Mouse (Mus musculus) forebrain, embryonic 13.5 days (tissue): ENCODE measurements at regions not wholly inside any gene's neighbourhood (a gene's known extent, or its start where the extent isn't known, plus 50 kb on each side); places are given as distances from the start of the nearest gene placed in this dataset.

Experiments
- ATAC-seq: fragments of 200-750 bp; cut with Nextera tagmentation; 2 replicates; pipeline ENCODE4 v1.8.0; 2017
- H3K27ac ChIP-seq: fragments of 300-500 bp; sonication (generic); 2 replicates; pipeline ENCODE4 v1.5.1; 2015; ENCODE audit warnings: inconsistent platforms, mild to moderate bottlenecking, moderate library complexity
- H3K27me3 ChIP-seq: fragments of 300-500 bp; sonication (generic); 2 replicates; pipeline ENCODE4 v1.6.1; 2015; ENCODE audit warnings: mild to moderate bottlenecking, inconsistent platforms
- H3K36me3 ChIP-seq: fragments of 300-500 bp; sonication (generic); 2 replicates; pipeline ENCODE4 v1.6.1; 2015; ENCODE audit warnings: mild to moderate bottlenecking, inconsistent platforms; ENCODE audit not compliant: poor library complexity, severe bottlenecking
- H3K4me1 ChIP-seq: fragments of 300-500 bp; sonication (generic); 2 replicates; pipeline ENCODE4 v1.6.1; 2015; ENCODE audit warnings: inconsistent platforms
- H3K4me2 ChIP-seq: fragments of 300-500 bp; sonication (generic); 2 replicates; pipeline ENCODE4 v1.6.1; 2015; ENCODE audit warnings: inconsistent platforms, mild to moderate bottlenecking, moderate library complexity
- H3K4me3 ChIP-seq: fragments of 300-500 bp; sonication (generic); 2 replicates; pipeline ENCODE4 v1.5.1; 2015; ENCODE audit warnings: mild to moderate bottlenecking, inconsistent platforms
- H3K9ac ChIP-seq: fragments of 300-500 bp; sonication (generic); 2 replicates; pipeline ENCODE4 v1.6.1; 2015; ENCODE audit warnings: mild to moderate bottlenecking, inconsistent platforms
- H3K9me3 ChIP-seq: fragments of 300-500 bp; sonication (generic); replicated peaks from 2 replicates; pipeline ENCODE4 v1.6.1; 2016; ENCODE audit warnings: inconsistent platforms
- WGBS: fragments of 180-500 bp; shearing (Covaris S2); methylation state at CpG from one replicate; pipeline ENCODE4 v1.1.7; 2015; 5-methylcytosine and 5-hydroxymethylcytosine counted together

DNA sequence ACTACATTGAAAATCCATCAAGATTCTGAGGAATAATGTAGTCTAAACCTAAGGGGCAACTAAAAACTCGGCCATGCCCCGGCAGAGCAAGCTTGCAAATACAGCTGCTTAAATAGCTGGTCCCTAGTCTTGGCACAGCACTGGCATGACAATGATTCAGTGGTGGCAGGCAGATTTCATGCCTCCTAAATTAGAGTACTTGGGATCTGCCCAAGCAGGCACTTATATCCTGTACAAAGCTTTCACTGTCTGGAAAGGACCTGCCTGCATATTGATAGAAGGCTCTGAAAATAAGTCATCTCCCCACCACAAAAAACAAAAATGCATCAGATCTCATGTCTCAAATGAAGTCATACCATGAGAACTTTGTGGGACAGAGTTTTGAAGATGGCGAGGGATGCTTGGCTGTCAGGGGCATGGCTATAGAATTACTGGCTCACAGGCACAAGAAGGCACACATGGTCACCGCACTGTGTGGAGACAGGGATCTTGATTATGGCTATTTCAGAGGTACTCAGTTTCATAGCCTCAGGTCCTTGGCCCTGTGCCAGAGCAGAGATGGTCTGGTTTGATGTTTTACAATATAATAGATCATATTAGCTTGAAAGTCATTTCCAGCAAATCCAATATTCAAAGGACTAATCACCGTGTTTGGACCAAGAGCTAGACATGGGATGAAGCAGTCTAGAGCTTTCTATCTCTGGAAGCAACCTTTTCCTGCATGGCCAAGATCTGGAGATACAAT lies 217.7 kb downstream of the Gm45692 start:
- no peaks in the 10 kb centered on the region for H3K27me3 ChIP-seq
- H3K36me3 ChIP-seq, result no peaks in the 10 kb centered on the region
- H3K4me3 ChIP-seq, result no peak overlapping the region
- ATAC-seq, result no peak
- no peaks in the 10 kb centered on the region for H3K4me1 ChIP-seq
- no peak overlapping the region for H3K9ac ChIP-seq
- WGBS, result 89% methylated on average over 5 of the region's 5 CpGs
- no peak overlapping the region for H3K27ac ChIP-seq
- H3K4me2 ChIP-seq, result no peak overlapping the region
- H3K9me3 ChIP-seq, result no peaks in the 10 kb centered on the region

DNA sequence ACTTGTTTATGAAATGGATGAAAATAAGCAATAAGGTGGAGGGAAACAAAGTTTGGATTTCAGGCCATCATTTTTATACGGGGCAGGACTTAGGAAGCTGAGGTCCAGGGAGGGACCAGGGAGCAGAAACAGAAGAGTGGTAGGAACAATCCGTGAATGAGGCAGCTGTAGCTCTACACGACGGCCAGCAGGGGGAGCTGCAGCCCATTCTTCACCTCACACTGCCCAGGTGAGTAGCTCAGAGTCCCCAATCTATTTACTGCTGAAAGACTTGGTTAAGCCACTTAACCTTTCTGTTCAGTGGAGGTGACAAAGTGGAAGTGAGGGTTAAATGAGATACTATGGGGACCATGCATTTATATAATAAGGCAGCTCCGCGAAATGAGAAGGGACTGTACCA lies 225.7 kb downstream of the Gm45692 start:
- Histone ChIP-seq H3K27ac (no peak overlapping the region), H3K36me3 (no peaks in the 10 kb centered on the region), H3K4me3 (no peak overlapping the region), H3K4me2 (no peak overlapping the region), H3K9me3 (no peaks in the 10 kb centered on the region), H3K27me3 (peaks cover 14% of the 10 kb centered on the region; the same call in 1 of the 2 replicates), H3K4me1 (no peaks in the 10 kb centered on the region), H3K9ac (no peak overlapping the region)
- peak; percentile 55; the same call in 1 of the 2 replicates for ATAC-seq
- WGBS, result 30% methylated on average over 6 of the region's 6 CpGs

DNA sequence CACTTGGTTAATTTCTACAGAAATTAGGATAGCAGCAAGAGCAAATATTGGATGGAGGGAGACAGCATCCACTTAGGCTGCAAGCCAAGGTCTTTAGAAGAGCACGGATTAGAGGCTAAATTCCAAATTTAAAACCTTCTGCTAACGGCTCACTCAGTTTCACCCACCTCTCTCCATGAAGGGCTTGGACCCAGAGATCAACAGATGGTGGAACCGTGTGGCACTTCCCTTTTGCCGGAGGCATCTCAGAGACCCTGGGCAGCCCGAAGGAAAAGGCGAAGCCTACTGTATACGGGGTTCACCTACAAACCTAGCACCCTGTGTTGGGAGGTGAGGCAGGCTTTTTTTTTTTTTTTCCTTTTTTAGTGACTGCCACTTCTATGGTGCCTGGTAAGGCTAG lies 229.9 kb downstream of the Gm45692 start:
- no peak for ATAC-seq
- Histone ChIP-seq H3K27me3 (peaks cover 14% of the 10 kb centered on the region; the same call in 1 of the 2 replicates), H3K9me3 (no peaks in the 10 kb centered on the region), H3K36me3 (no peaks in the 10 kb centered on the region), H3K4me3 (no peak overlapping the region), H3K4me2 (no peak overlapping the region), H3K4me1 (peaks cover 12% of the 10 kb centered on the region), H3K9ac (no peak overlapping the region), H3K27ac (no peak overlapping the region)
- WGBS, result 84% methylated on average over 7 of the region's 7 CpGs

GRCm38 (mm10) chr8:26349854-26350253 lies 230.5 kb downstream of the Gm45692 start:
- Histone ChIP-seq H3K4me1 (peaks cover 12% of the 10 kb centered on the region), H3K9ac (no peak overlapping the region), H3K27me3 (peaks cover 14% of the 10 kb centered on the region; the same call in 1 of the 2 replicates), H3K36me3 (no peaks in the 10 kb centered on the region), H3K9me3 (no peaks in the 10 kb centered on the region), H3K4me2 (no peak overlapping the region), H3K4me3 (no peak overlapping the region), H3K27ac (no peak overlapping the region)
- no peak for ATAC-seq
- WGBS, result 92% methylated on average over 3 of the region's 3 CpGs

GRCm38 (mm10) chr8:26350616-26351015 lies 231.3 kb downstream of the Gm45692 start:
- Histone ChIP-seq H3K9me3 (no peaks in the 10 kb centered on the region), H3K4me1 (peaks cover 12% of the 10 kb centered on the region), H3K4me2 (no peak overlapping the region), H3K27me3 (peaks cover 12% of the 10 kb centered on the region; the same call in 1 of the 2 replicates), H3K27ac (no peak overlapping the region), H3K36me3 (no peaks in the 10 kb centered on the region), H3K9ac (no peak overlapping the region), H3K4me3 (no peak overlapping the region)
- ATAC-seq, result no peak
- WGBS, result 95% methylated on average over 4 of the region's 4 CpGs

- 60% methylated on average over 21 of the region's 21 CpGs for WGBS
- peak; percentile 70 for ATAC-seq
- H3K36me3 ChIP-seq, result no peaks in the 10 kb centered on the region
- peaks cover 9% of the 10 kb centered on the region; the same call in 1 of the 2 replicates for H3K27me3 ChIP-seq
- H3K4me1 ChIP-seq, result peaks cover 12% of the 10 kb centered on the region
- H3K4me2 ChIP-seq, result peak overlapping the region; percentile 39
- H3K4me3 ChIP-seq, result no peak overlapping the region
- no peak overlapping the region for H3K9ac ChIP-seq
- no peak overlapping the region for H3K27ac ChIP-seq
- H3K9me3 ChIP-seq, result no peaks in the 10 kb centered on the region
These were observed 232.6 kb downstream of the Gm45692 start for GRCm38 (mm10) chr8:26351643-26352540.

DNA sequence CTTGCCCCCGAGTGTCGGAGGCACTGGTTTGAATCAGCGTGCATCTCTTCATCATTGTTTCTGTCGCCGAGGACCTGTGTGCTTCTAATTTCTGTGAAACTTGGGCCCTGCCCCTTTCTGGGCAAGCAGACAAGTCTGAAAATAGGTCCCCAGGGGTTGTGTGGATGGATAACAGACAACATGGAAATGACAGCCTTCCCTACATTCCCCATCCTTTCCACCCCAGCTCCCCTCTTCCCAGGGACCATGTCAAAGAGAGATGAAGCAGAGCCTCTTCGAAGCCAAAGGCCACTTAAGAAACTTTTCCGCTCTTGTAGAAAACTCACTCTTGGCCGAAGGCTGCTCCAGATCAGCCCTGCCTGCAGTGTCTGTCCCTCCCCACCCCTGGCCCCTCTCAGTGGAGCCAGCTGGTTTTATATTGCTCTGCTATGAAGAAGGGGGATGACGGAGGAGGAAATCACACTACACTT lies 233.2 kb downstream of the Gm45692 start:
- Histone ChIP-seq H3K4me2 (peak overlapping the region; percentile 39; the same call in 1 of the 2 replicates), H3K27ac (no peak overlapping the region), H3K9ac (no peak overlapping the region), H3K9me3 (no peaks in the 10 kb centered on the region), H3K36me3 (no peaks in the 10 kb centered on the region), H3K4me3 (no peak overlapping the region), H3K27me3 (peaks cover 7% of the 10 kb centered on the region; the same call in 1 of the 2 replicates), H3K4me1 (peaks cover 12% of the 10 kb centered on the region)
- 76% methylated on average over 9 of the region's 9 CpGs for WGBS
- no peak for ATAC-seq

GRCm38 (mm10) chr8:26353476-26353875 lies 234.1 kb downstream of the Gm45692 start:
- Histone ChIP-seq H3K36me3 (no peaks in the 10 kb centered on the region), H3K4me2 (no peak overlapping the region), H3K4me1 (peaks cover 12% of the 10 kb centered on the region), H3K27me3 (no peaks in the 10 kb centered on the region), H3K9me3 (no peaks in the 10 kb centered on the region), H3K27ac (no peak overlapping the region), H3K9ac (no peak overlapping the region), H3K4me3 (no peak overlapping the region)
- ATAC-seq, result no peak
- 87% methylated on average over 3 of the region's 3 CpGs for WGBS

DNA sequence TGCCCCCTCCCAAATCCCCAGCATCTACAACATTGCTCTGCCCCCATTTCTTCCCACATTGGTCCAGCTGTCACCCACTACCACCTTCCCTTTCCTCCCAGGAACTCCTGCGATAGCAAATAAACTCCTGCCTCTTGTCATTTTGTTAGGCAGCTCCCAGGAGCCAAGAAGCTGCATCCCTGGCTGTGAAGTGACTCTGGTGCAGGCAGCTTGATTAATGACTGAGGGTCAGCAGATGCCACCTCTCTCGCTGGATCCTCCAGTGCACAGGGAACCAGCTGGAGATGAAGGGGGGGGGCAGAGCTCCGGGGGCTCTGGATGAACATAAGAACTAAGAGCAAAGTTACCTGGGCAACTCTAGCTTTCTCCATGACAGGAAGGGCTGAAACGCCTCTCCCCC lies 235.2 kb downstream of the Gm45692 start:
- peaks cover 16% of the 10 kb centered on the region for H3K4me1 ChIP-seq
- 79% methylated on average over 4 of the region's 4 CpGs for WGBS
- no peak overlapping the region for H3K4me2 ChIP-seq
- H3K9me3 ChIP-seq, result no peaks in the 10 kb centered on the region
- no peaks in the 10 kb centered on the region for H3K27me3 ChIP-seq
- no peak overlapping the region for H3K9ac ChIP-seq
- H3K4me3 ChIP-seq, result no peak overlapping the region
- ATAC-seq, result no peak
- H3K27ac ChIP-seq, result no peak overlapping the region
- H3K36me3 ChIP-seq, result no peaks in the 10 kb centered on the region

DNA sequence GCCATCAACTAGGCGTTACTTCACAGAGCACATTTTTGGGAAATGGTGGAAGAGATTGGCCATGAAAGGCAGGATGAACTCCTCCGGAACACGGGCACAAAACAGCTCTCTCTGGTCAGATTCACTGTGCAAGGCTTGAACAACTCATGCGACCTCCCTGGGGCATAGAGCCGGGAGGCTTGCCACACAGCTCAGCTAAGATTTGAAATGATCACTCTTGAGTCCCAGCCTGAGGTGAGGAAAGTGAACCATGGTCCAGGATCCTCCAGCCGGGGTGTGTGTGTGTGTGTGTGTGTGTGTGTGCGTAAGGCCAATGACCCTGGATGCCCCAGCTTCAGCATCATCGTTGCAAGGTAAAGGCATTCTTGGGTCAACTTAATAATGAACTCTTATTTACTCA lies 237.5 kb downstream of the Gm45692 start:
- H3K9me3 ChIP-seq, result no peaks in the 10 kb centered on the region
- no peak overlapping the region for H3K4me3 ChIP-seq
- H3K27me3 ChIP-seq, result no peaks in the 10 kb centered on the region
- H3K36me3 ChIP-seq, result no peaks in the 10 kb centered on the region
- WGBS, result 81% methylated on average over 8 of the region's 8 CpGs
- peaks cover 13% of the 10 kb centered on the region for H3K4me1 ChIP-seq
- no peak overlapping the region for H3K9ac ChIP-seq
- ATAC-seq, result no peak
- no peak overlapping the region for H3K4me2 ChIP-seq
- no peak overlapping the region for H3K27ac ChIP-seq

DNA sequence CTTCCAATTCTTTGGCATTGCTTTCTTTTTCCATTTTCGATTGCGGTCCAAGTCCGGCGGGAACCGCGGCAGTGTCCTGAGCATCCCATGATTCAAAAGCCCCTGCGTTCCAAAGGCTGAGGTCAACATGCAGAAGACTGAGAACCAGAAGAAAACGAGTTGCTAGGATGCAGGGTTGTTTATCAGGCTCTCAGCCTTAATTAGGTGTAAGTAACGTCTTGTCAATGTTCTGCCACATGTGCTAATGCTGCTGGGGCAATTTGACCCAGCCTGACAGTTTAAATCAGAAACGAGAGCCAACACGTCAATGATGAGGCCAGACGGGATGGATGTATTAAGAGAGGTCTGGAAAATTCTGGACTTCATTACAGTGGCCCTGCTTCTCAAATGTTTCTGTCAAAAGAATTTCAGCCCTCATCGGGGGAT lies 239.4 kb downstream of the Gm45692 start:
- Histone ChIP-seq H3K4me3 (no peak overlapping the region), H3K36me3 (no peaks in the 10 kb centered on the region), H3K9me3 (no peaks in the 10 kb centered on the region), H3K27ac (no peak overlapping the region), H3K27me3 (no peaks in the 10 kb centered on the region), H3K4me2 (no peak overlapping the region), H3K4me1 (0 out of 2 replicates have a peak, but pooled peaks cover 4% of the 10 kb centered on the region), H3K9ac (no peak overlapping the region)
- no peak for ATAC-seq
- WGBS, result 69% methylated on average over 13 of the region's 13 CpGs

GRCm38 (mm10) chr8:26362366-26362765 lies 243.0 kb downstream of the Gm45692 start:
- H3K4me3 ChIP-seq, result no peak overlapping the region
- no peaks in the 10 kb centered on the region for H3K27me3 ChIP-seq
- H3K4me2 ChIP-seq, result no peak overlapping the region
- 0 out of 2 replicates have a peak, but pooled peaks cover 4% of the 10 kb centered on the region for H3K4me1 ChIP-seq
- H3K27ac ChIP-seq, result no peak overlapping the region
- no peak for ATAC-seq
- no peaks in the 10 kb centered on the region for H3K36me3 ChIP-seq
- no peak overlapping the region for H3K9ac ChIP-seq
- 87% methylated on average over 5 of the region's 5 CpGs for WGBS
- H3K9me3 ChIP-seq, result no peaks in the 10 kb centered on the region
